Mouse (Mus musculus): ENCODE results near the gene Tomm40l.

- no peak for TF ChIP-seq CTCF (IDR thresholded peaks at IDR 0.05; ENCODE audit: extremely low read depth, insufficient read depth, insufficient read length, insufficient replicate concordance)
- no peak for TF ChIP-seq POLR2A (IDR thresholded peaks at IDR 0.05; ENCODE audit: low read depth, low read length)
These were observed 33.9 kb upstream of the Tomm40l start for GRCm38 (mm10) chr1:171256095-171256818.
